Mouse (Mus musculus) C2C12 (cell line): ENCODE results near the gene Elf5. TPM values are rescaled to one million over a fixed set of nuclear protein-coding genes. Genes with fewer than 3 reads are reported as not detected.

Experiments used
- H3K27me3 ChIP-seq: one replicate; pipeline ENCODE4 v1.6.1; 2011; ENCODE audit not compliant: control insufficient read depth, insufficient read depth, insufficient read length
- H3K36me3 ChIP-seq: one replicate; pipeline ENCODE4 v1.6.1; 2011; ENCODE audit not compliant: control insufficient read depth, insufficient read depth
- H3K4me3 ChIP-seq: one replicate; pipeline ENCODE4 v1.5.1; 2011; ENCODE audit warnings: mild to moderate bottlenecking, control low read depth; ENCODE audit not compliant: poor library complexity, insufficient read depth, severe bottlenecking
- H3K79me2 ChIP-seq: one replicate; pipeline ENCODE4 v1.6.1; 2011; ENCODE audit not compliant: control insufficient read depth, insufficient read depth
- H3K79me3 ChIP-seq: one replicate; pipeline ENCODE4 v1.6.1; 2011; ENCODE audit warnings: low read depth, control low read depth
- H3ac ChIP-seq: one replicate; pipeline ENCODE3; 2011; ENCODE audit warnings: low read depth; ENCODE audit not compliant: control insufficient read depth, insufficient read length
- CEBPB ChIP-seq: IDR thresholded peaks from one replicate; pipeline ENCODE4 v1.6.1; 2011; ENCODE audit warnings: low read depth, mild to moderate bottlenecking, control low read depth, moderate library complexity
- CTCF ChIP-seq: IDR thresholded peaks from one replicate; pipeline ENCODE4 v1.5.1; 2011; ENCODE audit not compliant: control insufficient read depth, insufficient read depth, insufficient read length
- FOSL1 ChIP-seq: IDR thresholded peaks from one replicate; pipeline ENCODE4 v1.8.0; 2011; ENCODE audit warnings: mild to moderate bottlenecking, low read length; ENCODE audit not compliant: poor library complexity, insufficient read depth, severe bottlenecking
- MAX ChIP-seq: IDR thresholded peaks from one replicate; pipeline ENCODE4 v1.6.1; 2011; ENCODE audit warnings: mild to moderate bottlenecking, control low read depth
- MYOD1 ChIP-seq: IDR thresholded peaks from one replicate; pipeline ENCODE4 v1.6.1; 2011; ENCODE audit warnings: low read depth; ENCODE audit not compliant: control insufficient read depth, insufficient read length
- MYOG ChIP-seq: IDR thresholded peaks from one replicate; pipeline ENCODE4 v1.6.1; 2011; ENCODE audit not compliant: control insufficient read depth, insufficient read length; ENCODE audit errors: extremely low read depth
- USF1 ChIP-seq: IDR thresholded peaks from one replicate; pipeline ENCODE4 v1.6.1; 2011; ENCODE audit warnings: low read depth, mild to moderate bottlenecking, control low read depth, moderate library complexity
- polyA plus RNA-seq: library from polyadenylated mRNA; unstranded; fragments of >200 nt; fragmentation: generic; extraction: Trizol; gene quantifications from one replicate; pipeline ENCODE4 v1.2.1, GENCODE M21; 2012; ENCODE audit warnings: missing spikeins

Elf5 gene
- polyA plus RNA-seq, 1 experiment = 0.01 TPM

GRCm38 (mm10) chr2:103493827-103494226, 82.3 kb downstream of the Elf5 start:
- H3K36me3 ChIP-seq = no peaks in the 10 kb centered on the region
- H3K27me3 ChIP-seq = peaks cover 4% of the 10 kb centered on the region
- no peaks in the 10 kb centered on the region for H3K79me2 ChIP-seq
- no peak overlapping the region for H3ac ChIP-seq
- no peak for TF ChIP-seq MYOG
- TF ChIP-seq MYOD1 = no peak
- no peak for TF ChIP-seq CTCF
- TF ChIP-seq MAX = no peak
- no peak for TF ChIP-seq FOSL1
- TF ChIP-seq CEBPB = no peak
- TF ChIP-seq USF1 = no peak
- no peak overlapping the region for H3K4me3 ChIP-seq
- H3K79me3 ChIP-seq = no peaks in the 10 kb centered on the region

- TF ChIP-seq MYOG (no peak), FOSL1 (no peak), USF1 (no peak), CEBPB (no peak), MAX (no peak), CTCF (no peak), MYOD1 (no peak)
- Histone ChIP-seq H3K79me3 (no peaks in the 10 kb centered on the region), H3K27me3 (peaks cover 4% of the 10 kb centered on the region), H3ac (no peak overlapping the region), H3K4me3 (no peak overlapping the region), H3K36me3 (no peaks in the 10 kb centered on the region), H3K79me2 (no peaks in the 10 kb centered on the region)
Measured at GRCm38 (mm10) chr2:103495633-103496418, 84.3 kb downstream of the Elf5 start.

Other genes starting within 250 kb of the Elf5 start
- not detected for gene Ehf, start 108.4 kb upstream of the Elf5 start, polyA plus RNA-seq
- 14.5 TPM for gene Cat, start 73.5 kb downstream of the Elf5 start, polyA plus RNA-seq
- gene Abtb2, start 154.6 kb downstream of the Elf5 start, polyA plus RNA-seq = 4.0 TPM